Mouse (Mus musculus): Measurements from ENCODE around the gene Slc25a11.

The Slc25a11 gene

DNA sequence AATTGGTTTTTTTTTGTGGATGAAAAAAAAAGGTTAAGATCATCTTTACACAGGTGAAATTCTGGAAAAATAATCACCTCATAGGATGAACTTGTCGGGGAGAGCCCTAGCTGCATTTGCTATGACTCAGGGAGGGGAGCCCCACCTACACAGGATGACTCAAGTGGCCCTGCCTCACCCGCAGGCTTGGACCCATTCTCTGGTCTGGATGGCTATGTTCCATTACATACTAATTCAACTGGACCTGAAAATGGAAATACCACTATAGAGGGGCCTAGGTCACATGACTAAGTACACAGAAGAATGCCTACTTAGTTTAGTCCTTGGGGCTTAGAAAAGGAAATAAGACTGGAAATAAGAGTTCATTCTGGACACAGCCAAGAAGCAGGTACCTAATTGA lies 4.1 kb upstream of the Slc25a11 start:
- peak; percentile 72 for DNase-seq (ENCODE audit: low read depth)

DNA sequence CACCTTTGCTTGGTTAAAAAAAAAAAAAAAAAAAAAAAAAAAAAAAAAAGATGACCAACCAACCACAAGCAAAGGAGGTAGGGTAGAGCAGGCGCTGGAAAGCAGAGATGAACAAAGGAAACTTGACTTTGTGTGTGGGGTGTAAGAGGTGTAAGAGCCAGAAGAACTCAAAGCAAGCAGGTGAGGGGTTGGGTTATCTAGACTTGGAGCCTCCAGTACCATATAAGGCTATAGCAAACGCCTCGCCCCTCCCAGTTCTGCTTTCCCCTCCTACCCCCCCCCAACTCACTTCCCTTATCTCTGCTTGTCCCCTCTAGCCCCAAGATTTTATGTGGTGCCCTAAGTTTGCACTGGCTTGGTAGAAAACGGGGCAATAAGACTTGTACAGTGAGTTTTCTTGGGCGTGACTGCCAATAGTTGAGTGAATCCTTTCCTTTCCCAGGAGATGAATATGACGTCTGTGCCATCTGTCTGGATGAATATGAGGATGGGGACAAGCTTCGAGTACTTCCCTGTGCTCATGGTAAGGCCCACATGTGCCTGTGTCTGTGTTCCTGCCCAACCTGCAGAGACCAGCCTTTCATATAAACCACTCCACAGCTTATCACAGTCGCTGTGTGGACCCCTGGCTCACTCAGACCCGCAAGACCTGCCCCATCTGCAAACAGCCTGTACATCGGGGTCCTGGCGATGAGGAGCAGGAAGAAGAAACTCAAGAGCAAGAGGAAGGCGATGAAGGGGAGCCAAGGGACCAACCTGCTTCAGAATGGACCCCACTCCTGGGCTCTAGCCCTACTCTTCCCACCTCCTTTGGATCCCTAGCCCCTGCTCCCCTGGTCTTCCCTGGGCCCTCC lies 3.3 kb upstream of the Slc25a11 start:
- DNase-seq (ENCODE audit: low read depth): peak; percentile 88

DNA sequence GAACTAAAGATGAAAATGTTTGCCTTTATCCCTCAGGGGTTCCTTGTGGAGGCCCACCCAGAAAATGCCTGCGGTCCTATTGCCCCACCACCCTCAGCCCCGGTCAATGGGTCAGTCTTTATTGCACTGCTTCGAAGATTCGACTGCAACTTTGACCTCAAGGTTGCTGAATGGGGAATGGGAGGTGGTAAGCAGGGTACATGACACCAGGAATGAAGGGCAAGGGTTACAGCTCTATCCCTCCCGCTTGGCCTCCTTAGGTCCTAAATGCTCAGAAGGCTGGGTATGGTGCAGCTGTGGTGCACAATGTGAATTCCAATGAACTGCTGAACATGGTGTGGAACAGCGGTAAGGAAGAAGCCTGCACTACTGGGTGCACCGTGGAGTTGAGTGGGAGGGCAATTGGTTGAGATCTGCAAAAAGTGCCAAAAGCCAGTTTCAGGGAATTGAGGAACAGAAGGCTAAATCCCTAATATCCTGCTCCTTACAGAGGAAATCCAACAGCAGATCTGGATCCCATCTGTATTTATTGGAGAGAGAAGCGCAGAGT lies 2.0 kb upstream of the Slc25a11 start:
- peak; percentile 47 for DNase-seq (ENCODE audit: low read depth)

DNA sequence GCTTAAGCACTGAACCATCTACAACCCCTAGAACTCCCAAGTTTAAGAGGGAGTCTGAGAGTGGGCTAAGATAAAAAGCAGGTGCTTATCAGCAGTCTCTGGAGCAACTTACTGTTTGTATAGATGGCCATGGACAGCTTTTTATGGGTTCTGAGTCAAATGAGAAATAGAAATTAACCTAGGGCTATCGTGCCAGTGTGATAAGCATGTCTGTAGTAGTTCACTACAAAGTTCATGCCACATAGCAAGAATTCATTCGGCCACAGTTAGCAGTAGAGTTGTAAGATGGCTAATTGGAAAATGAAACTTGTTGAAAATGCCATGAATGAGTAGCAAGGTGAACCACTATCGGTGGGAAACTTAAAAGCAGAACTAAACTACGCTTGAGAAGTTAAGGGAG lies 1.2 kb upstream of the Slc25a11 start:
- DNase-seq (ENCODE audit: low read depth): peak; percentile 77

DNA sequence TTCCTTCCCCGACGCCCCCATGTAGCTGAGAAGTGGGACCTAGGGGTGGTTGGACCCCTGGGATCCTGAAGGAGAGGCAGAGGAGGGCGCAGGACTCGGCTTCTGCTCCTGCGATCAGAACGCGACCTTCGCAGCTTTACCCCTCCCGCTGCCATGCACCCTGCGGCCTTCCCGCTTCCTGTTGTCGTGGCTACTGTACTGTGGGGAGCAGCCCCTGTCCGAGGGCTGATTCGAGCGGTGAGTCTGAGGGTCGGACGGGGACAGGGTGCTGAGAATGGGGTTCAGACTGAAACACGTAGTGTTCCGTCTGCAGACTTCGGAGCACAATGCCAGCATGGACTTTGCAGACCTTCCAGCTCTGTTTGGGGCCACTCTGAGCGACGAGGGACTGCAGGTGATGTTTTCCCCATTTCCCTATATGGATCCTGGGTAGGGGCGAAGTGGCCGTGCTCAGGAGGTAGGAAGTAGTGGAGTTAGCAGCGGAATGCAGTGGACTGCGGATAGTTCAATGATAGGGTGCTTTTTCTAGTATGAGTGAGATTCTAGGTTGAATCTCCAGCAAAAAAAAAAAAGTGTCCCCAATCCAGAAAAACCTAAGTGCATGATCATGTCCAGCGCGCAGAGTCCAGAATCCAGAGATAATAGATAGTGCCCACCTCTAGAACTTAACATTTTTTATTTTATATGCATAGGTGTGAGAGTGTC lies 589 bp upstream of the Slc25a11 start:
- no peak for DNase-seq (ENCODE audit: low read depth)

DNA sequence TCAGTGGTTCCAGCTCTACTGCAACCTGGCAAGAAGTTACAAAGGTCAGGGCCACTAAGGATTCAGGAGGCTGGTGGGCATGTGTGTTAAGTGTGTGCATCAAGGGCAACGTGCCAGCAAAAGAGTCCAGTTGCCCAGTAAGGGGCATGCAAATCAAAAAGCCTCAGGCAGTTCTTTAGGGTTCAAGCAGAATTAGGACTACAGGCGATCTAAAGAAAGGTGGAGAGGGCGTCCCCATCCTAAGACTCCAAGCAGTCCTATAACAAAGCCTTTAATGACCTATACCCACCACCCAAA lies 1.1 kb downstream of the Slc25a11 start:
- no peak for DNase-seq (ENCODE audit: low read depth)

DNA sequence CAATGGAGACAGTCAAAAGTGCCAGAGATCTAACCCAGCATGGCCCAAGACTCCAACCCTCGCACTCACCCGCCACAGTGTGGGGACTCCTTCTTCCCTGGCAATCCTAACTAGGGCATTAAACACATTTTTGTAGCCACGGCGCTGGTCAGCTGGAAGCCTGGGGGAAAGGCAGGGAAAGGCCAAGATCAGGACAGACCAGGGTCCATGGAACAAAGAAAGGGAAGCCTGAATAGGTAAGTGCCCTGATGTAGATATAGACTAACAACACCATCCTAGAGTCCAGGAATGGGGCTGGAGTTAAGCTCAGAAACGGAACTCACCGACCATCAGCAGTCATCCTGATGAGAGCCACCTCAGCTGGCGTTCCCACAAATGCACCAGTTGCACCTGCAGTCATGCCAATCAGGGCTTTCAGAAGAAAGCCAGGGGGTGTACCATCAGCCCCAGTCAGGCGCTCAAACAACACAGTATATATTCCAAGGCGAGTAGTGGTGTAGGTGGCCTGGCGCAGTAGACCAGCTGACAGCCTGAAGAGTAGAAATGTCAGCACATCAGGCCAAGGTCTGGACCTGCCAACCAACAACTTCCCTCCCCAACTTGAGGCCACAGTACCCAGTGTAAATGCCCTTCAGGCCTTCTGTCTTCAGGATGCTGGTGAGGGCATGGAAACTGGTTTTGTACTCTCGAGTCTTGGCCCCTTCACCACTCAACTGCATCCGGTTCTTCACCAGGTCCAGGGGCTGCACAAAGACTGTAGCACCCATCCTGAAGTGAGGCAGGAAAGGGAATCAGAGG lies 1.6 kb downstream of the Slc25a11 start:
- DNase-seq (ENCODE audit: low read depth): no peak

DNA sequence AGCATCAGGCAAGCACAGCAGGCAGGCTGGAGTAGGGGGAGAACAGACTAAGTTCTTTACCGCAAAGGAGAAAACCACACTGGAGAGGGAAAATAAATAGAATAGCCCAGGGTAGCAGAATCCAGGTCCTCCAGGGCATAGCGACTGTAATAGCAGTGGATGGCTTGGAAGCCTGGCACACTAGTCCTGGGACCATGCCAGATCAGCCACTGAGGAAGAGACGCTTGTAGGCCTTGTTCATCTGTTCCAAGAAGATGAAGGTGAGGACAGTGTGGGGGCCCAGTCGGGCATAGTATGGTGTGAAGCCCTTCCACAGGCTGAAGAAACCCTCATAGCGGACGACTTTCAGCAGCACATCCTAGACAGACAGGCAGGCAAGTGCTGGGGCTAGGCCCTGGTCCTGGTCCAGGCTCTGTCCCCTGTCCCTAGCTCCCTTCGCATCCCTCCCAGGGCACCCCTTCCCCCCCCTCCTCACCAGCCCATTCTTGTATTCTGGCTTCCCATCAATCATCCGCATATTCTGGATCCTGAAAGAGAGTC lies 2.6 kb downstream of the Slc25a11 start:
- DNase-seq (ENCODE audit: low read depth): no peak

DNA sequence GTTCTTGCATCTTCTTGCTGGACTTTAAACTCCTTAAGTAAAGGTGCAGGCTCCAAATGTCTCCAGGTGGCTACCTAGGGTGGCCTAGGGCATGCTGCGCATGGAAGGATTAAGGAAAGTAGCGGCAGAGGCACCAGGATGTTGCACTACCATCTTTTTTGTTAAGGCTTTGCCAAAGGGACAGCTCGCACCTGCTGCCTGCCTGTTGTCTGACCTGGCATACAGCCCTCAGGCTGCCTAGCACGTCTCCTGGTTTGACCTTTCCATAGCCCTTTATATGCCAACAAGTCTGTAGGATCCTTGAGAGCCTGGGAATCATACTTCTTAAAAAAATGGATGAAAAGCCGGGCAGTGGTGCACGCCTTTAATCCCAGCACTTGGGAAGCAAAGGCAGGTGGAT lies 4.2 kb downstream of the Slc25a11 start:
- DNase-seq (ENCODE audit: low read depth): no peak

DNA sequence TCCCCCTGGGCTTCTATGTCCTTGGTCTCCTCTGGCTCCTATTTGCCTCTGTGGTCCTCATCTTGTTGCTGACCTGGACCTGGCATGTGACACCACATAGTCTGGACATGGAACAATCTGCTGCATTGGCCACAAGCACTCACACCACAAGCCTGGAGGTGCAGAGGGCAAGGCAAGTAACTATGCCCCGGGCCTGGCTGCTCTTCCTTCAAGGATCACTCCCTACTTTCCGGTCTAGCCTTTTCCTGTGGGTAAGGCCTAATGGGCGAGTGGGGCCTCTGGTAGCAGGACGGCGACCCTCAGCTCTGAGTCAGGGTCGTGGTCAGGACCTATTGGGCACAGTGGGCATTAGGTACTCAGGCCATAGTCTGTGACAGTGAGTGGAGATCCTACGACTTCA lies 6.0 kb downstream of the Slc25a11 start:
- DNase-seq (ENCODE audit: low read depth): no peak

DNA sequence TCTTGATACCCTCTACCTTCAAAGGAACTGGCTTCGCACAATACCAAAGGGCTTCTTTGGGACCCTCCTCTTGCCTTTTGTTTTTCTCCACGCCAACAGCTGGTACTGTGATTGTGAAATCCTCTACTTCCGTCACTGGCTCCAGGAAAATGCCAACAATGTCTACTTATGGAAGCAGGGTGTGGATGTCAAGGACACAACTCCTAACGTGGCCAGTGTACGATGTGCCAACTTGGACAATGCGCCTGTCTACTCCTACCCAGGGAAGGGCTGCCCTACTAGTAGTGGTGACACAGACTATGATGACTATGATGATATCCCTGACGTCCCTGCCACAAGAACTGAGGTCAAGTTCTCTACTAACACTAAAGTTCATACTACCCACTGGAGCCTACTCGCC lies 7.3 kb downstream of the Slc25a11 start:
- DNase-seq (ENCODE audit: low read depth): no peak

DNA sequence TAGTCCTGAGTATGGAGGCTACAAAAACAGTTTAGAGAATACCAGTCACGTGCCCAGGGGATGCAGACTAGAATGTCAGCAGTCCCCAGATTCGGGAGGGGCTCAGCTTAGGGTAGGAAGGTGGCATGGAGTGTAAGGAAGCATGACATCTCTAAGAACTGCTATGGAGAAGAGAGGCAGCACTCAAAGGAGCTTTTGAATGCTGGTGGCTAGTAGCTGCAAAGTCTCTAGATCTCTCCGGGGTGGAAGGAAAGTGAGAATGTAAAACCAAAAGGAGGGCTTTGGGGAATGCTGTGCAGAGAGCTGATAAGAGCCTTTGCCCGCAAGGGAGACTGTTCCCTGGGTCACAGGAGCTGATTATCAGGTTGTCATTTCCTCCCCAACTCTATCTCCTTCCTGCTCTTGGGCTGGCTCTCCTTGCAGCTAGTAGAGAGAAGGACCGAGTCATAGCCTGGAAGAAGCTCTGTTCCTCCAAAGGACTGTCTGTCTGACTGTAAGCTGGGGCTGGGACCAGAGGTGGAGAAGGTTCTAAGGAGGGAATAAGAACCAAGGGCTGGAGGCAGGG lies 8.5 kb downstream of the Slc25a11 start, which contains the start of gene Gp1ba:
Gp1ba (plus strand) TSS at position 409 of the 565 bp plus-strand sequence.
- no peak for DNase-seq (ENCODE audit: low read depth)

DNA sequence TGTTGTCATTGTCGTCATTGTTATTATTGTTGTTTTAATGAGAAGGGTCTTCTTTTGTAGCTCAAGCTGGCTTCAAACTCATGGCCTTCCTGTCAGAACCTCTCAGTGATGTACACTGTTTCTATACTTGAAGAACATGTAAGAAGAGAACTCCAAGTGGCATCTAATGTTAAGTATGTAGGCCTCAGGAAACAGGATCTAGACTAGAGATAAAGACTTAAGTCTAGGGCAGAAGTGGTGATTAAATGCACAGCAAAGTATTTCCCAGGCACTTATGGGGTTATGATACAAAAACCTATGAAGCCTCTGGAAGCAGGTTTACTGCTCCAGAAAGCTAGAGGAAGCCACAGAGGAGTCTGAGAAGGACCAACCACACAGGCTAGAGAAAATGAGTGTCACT lies 9.0 kb downstream of the Slc25a11 start:
- DNase-seq (ENCODE audit: low read depth): no peak

DNA sequence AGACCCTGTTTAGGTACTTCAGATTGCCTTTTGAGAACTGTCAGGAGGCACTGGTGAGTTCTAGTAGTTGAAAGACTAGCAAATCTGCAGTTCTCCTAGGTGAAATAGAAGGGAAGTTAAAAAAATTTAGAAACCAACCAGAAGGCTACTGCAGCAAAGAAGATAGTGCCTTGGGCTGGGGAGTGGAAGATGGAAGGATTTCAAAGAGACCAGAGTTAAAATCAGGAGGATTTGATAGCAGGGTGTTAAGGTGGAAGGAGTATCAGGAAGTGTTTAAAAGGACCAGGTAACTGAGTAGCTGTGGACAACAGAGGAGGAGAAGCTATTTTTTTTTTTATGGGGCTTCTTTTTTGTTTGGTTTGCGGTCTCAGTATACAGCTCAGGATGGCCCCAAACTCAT lies 9.5 kb downstream of the Slc25a11 start:
- DNase-seq (ENCODE audit: low read depth): no peak

DNA sequence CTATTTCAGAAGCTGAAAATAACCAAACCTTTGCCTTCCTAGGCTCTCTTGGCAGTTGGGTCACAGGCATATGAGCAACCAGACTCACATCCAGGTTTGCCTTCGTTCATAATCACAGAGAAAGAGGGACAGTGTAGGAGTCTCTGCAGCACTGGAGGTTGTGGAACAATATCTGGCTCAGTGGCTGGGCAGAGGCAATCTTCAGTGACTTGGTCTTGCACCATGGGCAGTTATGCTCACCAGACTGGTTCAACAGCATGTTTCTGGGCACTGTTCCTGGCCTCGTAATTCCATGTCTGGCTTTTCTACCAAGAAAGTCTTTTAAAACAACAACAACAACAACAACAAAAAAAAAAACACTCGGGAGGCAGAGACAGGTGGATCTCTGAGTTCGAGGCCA lies 11.7 kb downstream of the Slc25a11 start:
- DNase-seq (ENCODE audit: low read depth): no peak

DNA sequence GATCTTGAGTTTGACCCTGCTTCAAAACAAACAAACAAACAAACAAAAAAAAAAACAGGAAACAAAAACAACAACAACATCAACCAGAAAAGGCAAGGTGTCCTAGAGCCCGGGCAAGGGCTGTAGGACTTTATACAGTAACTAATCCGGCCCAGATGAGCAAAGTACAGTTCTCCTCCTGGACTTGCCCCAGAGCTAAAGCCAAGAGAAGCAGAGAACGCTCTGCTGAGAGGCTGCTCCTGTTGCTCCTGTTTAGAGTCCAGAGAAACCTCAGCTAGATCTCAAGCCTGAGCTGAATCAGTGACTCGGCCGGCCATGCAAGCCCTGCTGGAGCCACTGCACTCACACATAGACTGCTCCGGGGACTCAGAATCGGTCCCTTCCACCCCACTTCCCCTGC lies 17.1 kb downstream of the Slc25a11 start:
- DNase-seq (ENCODE audit: low read depth): no peak

DNA sequence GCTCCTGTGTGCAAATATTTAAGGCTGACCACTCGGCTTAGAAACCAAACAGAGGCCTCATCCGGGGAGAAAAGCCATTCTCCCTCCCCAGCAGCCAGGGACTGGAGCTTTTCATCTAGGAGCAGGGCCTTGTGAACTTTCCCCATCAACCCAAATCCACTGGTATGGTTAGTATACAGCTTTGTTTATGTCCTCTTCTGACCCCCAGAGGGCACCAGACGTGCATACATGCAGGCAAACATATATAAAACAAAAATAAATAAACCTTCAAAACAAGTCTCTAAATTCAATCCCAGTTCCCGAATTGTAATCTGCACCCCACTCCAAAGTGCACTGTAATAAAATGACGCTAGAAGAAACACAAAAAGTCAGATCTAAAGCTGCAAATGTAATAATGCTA lies 17.7 kb downstream of the Slc25a11 start:
- DNase-seq (ENCODE audit: low read depth): peak; percentile 77

DNA sequence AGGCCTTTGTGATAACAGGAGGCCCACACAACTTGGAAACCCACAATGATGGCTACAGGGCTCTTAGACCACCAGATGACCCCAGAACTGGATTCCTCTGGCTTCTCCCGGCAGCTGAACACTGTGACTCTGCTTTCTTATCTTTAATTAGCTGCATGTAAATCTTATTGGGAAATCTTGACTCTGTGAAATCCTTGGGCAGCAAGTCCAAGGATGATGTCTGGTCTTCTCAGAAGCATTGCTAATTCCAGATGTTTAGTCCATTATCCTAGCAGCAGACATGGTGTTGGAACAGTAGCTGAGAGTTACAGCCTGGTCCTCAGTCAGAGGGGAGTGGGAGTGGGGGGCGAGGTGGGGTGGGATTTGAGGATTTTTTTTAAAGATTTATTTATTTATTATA lies 18.8 kb downstream of the Slc25a11 start:
- no peak for DNase-seq (ENCODE audit: low read depth)

DNA sequence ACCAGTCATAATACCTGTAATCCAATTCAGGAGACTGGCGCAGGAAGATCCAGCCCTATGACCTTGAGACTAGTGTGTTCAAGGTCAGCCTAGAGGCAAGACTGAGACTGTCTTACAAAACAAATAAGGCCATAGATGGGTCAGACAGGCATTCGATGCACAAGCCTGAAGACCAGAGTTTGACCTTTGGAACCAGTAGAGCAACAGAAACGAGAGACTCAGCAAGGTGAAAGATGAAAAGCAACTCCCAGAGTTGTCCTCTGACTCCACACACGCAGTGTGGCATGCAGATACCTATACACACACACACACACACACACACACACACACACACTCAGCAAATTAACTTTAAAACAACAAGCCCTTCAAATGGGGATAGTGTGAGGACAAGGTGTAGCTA lies 20.4 kb downstream of the Slc25a11 start:
- DNase-seq (ENCODE audit: low read depth): no peak

DNA sequence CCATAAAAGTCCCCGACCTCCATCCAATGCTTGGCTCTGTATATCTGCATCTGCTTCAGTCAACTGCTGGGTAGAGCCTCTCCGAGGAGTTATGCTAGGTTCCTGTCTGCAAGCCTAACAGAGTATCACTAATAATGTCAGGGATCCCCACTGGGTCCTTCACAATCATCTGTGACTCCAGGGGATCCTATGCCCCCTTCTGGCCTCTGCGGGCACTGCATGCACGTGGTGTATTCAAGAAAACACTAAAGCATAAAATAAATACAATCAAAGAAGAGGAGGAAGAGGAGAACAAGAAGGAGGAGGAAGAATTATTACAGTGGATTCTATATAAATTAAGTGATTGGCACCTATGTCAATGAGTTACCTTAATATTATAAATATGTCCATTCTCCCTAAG lies 21.8 kb downstream of the Slc25a11 start:
- DNase-seq (ENCODE audit: low read depth): peak; percentile 85

DNA sequence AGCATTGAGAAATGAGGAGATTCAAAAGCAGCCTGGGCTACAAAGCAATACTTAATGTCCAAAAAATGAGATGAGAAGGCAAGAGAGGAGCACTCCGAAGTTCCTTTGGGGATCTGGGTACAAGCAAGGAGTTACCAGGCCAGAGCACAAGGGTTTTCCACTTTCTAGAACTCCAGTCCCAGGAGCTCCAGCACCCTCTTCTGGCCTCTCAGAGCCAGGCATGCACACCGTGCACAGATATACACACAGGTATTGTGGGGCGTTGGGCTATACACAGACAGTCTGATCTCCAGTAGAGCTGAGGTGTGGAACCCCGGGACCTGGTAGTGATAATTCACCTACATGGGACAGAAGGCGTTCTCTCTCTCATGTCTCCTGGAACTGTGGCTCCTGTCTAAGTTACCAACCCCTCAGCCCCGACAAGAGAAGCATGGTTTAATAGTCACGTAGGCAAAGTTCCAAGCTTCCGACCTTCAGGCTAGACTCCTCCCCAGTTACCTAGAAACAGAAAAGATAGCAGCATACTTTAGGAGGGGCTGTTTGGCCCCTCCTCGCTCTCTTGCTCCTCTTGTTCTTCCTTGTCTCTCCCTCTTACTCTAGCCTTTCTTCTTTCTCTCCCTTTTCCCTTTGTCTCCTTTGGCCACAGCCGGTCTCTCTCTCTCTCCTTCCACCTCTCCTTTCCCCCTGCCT lies 24.1 kb downstream of the Slc25a11 start:
- peak; percentile 35 for DNase-seq (ENCODE audit: low read depth)

Data from induced T-regulatory cell, adult 2 months (primary cell).